29 mouse cellular contexts compared by ENCODE assay signal in the genomic region with DNA sequence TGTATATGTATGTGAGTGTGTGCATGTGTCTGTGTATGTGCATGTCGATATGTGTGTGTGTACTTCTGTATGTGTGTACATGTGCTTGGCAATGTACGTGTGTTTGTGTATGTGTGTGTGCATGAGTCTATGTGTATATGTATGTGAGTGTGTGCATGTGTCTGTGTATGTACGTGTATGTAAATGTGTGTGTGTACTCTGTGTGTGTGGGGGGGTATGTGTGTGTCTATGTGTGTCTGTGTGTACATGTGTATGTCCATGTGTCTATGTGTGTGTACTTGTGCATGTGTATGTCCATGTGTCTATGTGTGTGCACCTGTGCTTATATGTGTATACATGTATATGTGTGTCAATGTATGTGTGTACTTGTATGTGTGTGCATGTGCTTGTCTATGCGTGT. TPM values are rescaled to one million over a fixed set of nuclear protein-coding genes. Genes with fewer than 3 reads are reported as not detected.
DNase-seq lines count a peak whose midpoint lies in the region; ATAC-seq lines count a peak whose summit lies in the region.
"Had no signal": no experiment of that assay in that cellular context is flagged by ENCODE, and none has a peak within 500 bp of the region (broad histone marks: within the 10 kb centered on the region; RNA-seq: fewer than 3 reads in every experiment).

No protein-coding gene starts in this region.

- ATAC-seq in liver, embryonic 11.5 days (replicated peaks; ENCODE audit: low FRiP score): 0 out of 2 replicates have a peak, but pooled peaks have one; percentile 12
- ATAC-seq in neural tube, embryonic 12.5 days (ENCODE audit: low FRiP score, low read depth): 0 out of 2 replicates have a peak, but pooled peaks have one; percentile 19
- ATAC-seq in neural tube, embryonic 15.5 days (ENCODE audit: low FRiP score): no peak
- 0 out of 2 replicates have a peak, but pooled peaks have one; percentile 33 for ATAC-seq in monocyte, adult 5-6 weeks (replicated peaks; ENCODE audit: insufficient number of reproducible peaks, low FRiP score, low TSS enrichment, poor library complexity, severe bottlenecking)
- no peak for ATAC-seq in megakaryocyte-erythroid progenitor cell, adult 5-6 weeks (replicated peaks; ENCODE audit: low FRiP score, low TSS enrichment, poor library complexity, severe bottlenecking)
- ATAC-seq: intestine, embryonic 15.5 days; lung, postnatal 0 days had no signal

- H3K27me3 ChIP-seq in liver, embryonic 11.5 days (replicated peaks; ENCODE audit: control insufficient read depth, insufficient read depth, low read length): no peaks in the 10 kb centered on the region
- H3K27me3 ChIP-seq in neural tube, embryonic 12.5 days (replicated peaks): no peaks in the 10 kb centered on the region
- H3K27me3 ChIP-seq in neural tube, embryonic 15.5 days (replicated peaks): no peaks in the 10 kb centered on the region
- H3K27me3 ChIP-seq: embryonic facial prominence, embryonic 12.5 days; intestine, embryonic 15.5 days; limb, embryonic 13.5 days had no signal

- peak; percentile 72 for DNase-seq in heart, adult 11 months
- DNase-seq in heart, adult 9 months (ENCODE audit: low spot score in 2 of 2): no peak
- no peak for DNase-seq in liver, embryonic 11.5 days (ENCODE audit: low spot score)
- no peak for DNase-seq in liver
- DNase-seq: adrenal gland, postnatal 14 days; cerebellum, adult 11 months; cerebellum, adult 9-10 months; embryo, embryonic 11 days; gastrocnemius, postnatal 10 days; heart, postnatal 4 days; kidney, adult 2 months; kidney, postnatal 36 days; lung, adult 18-20 months; lung, postnatal 4 days; right cerebral cortex, postnatal 25 days; spleen, adult 18-20 months; thymus, adult 18-20 months; thymus, postnatal 36 days had no signal

- H3K36me3 ChIP-seq in liver, embryonic 11.5 days (ENCODE audit: control insufficient read depth, insufficient read depth, low read length): peaks cover 6% of the 10 kb centered on the region; the same call in 1 of the 2 replicates
- no peaks in the 10 kb centered on the region for H3K36me3 ChIP-seq in neural tube, embryonic 12.5 days
- H3K36me3 ChIP-seq in neural tube, embryonic 15.5 days: no peaks in the 10 kb centered on the region
- H3K36me3 ChIP-seq: embryonic facial prominence, embryonic 12.5 days; intestine, embryonic 15.5 days had no signal

- WGBS in liver, embryonic 11.5 days: 93% methylated on average over 4 of the region's 4 CpGs
- 96% methylated on average over 4 of the region's 4 CpGs for WGBS in neural tube, embryonic 12.5 days
- 95% methylated on average over 4 of the region's 4 CpGs for WGBS in neural tube, embryonic 15.5 days

- no peak overlapping the region for H3K4me2 ChIP-seq in liver, embryonic 11.5 days
- no peak overlapping the region for H3K4me2 ChIP-seq in neural tube, embryonic 12.5 days (replicated peaks)
- H3K4me2 ChIP-seq in neural tube, embryonic 15.5 days: no peak overlapping the region
- H3K4me2 ChIP-seq: embryonic facial prominence, embryonic 12.5 days; heart, embryonic 11.5 days; intestine, embryonic 15.5 days; limb, embryonic 13.5 days had no signal

- no peak overlapping the region for H3K9ac ChIP-seq in liver, embryonic 11.5 days (ENCODE audit: low read depth, low read length)
- H3K9ac ChIP-seq in neural tube, embryonic 12.5 days: no peak overlapping the region
- H3K9ac ChIP-seq in neural tube, embryonic 15.5 days (replicated peaks): no peak overlapping the region
- H3K9ac ChIP-seq: embryonic facial prominence, embryonic 12.5 days; intestine, embryonic 15.5 days; limb, embryonic 13.5 days had no signal

- H3K9me3 ChIP-seq in liver, embryonic 11.5 days (ENCODE audit: control insufficient read depth, low read length): no peaks in the 10 kb centered on the region
- H3K9me3 ChIP-seq in neural tube, embryonic 12.5 days: no peaks in the 10 kb centered on the region
- H3K9me3 ChIP-seq in neural tube, embryonic 15.5 days (replicated peaks): no peaks in the 10 kb centered on the region
- H3K9me3 ChIP-seq: embryonic facial prominence, embryonic 12.5 days; intestine, embryonic 15.5 days; limb, embryonic 13.5 days had no signal

- no peak overlapping the region for H3K4me3 ChIP-seq in liver, embryonic 11.5 days (ENCODE audit: low read depth, low read length)
- no peak overlapping the region for H3K4me3 ChIP-seq in neural tube, embryonic 12.5 days
- no peak overlapping the region for H3K4me3 ChIP-seq in neural tube, embryonic 15.5 days (replicated peaks)
- H3K4me3 ChIP-seq: embryonic facial prominence, embryonic 12.5 days; intestine, embryonic 15.5 days; limb, embryonic 13.5 days had no signal

- no peak overlapping the region for H3K27ac ChIP-seq in liver, embryonic 11.5 days (ENCODE audit: low read depth, low read length)
- no peak overlapping the region for H3K27ac ChIP-seq in neural tube, embryonic 12.5 days
- H3K27ac ChIP-seq in neural tube, embryonic 15.5 days (replicated peaks): no peak overlapping the region
- H3K27ac ChIP-seq: embryonic facial prominence, embryonic 12.5 days; hindbrain, postnatal 0 days; intestine, embryonic 15.5 days; limb, embryonic 13.5 days; stomach, postnatal 0 days had no signal

- H3K4me1 ChIP-seq in liver, embryonic 11.5 days (replicated peaks; ENCODE audit: control insufficient read depth, insufficient read depth, low read length): peaks cover 8% of the 10 kb centered on the region; the same call in 1 of the 2 replicates
- H3K4me1 ChIP-seq in neural tube, embryonic 12.5 days: no peaks in the 10 kb centered on the region
- H3K4me1 ChIP-seq in neural tube, embryonic 15.5 days: no peaks in the 10 kb centered on the region
- H3K4me1 ChIP-seq: embryonic facial prominence, embryonic 12.5 days; intestine, embryonic 15.5 days had no signal

RNA-seq across cellular contexts. Expression of a gene that starts 15.2 kb away (rescaled TPM):
- polyA plus RNA-seq in liver, embryonic 11.5 days (2014; fragmentation: Nextera tagmentation; extraction: Ambion mirVana): 12.6 and 12.9 TPM in 2 replicates
- 3.3 and 4.5 TPM in 2 replicates for polyA plus RNA-seq in neural tube, embryonic 12.5 days (2016; fragmentation: Nextera tagmentation; extraction: Ambion mirVana)
- 5.3 TPM in 2 replicates for polyA plus RNA-seq in neural tube, embryonic 15.5 days (2015; fragmentation: Nextera tagmentation; extraction: Ambion mirVana)
- 119 to 131 TPM (median 129 TPM) in 3 replicates for total RNA-seq in monocyte, adult 5-6 weeks (2017)
- 16.0 and 16.1 TPM in 2 replicates for total RNA-seq in megakaryocyte-erythroid progenitor cell, adult 5-6 weeks (2014; fragmentation: Nextera tagmentation)
- total RNA-seq in megakaryocyte-erythroid progenitor cell, adult 5-6 weeks (2017): 21.8 and 23.7 TPM in 2 replicates

Comparison
In these comparisons a context has a peak if more than half of its experiments do, and no peak if none do; other contexts are left out.
1. ATAC-seq: peak in liver, embryonic 11.5 days (single experiment), neural tube, embryonic 12.5 days (single experiment) and monocyte, adult 5-6 weeks (single experiment); none in neural tube, embryonic 15.5 days (single experiment) and megakaryocyte-erythroid progenitor cell, adult 5-6 weeks (single experiment).